Mouse (Mus musculus): ENCODE results near the gene Ccdc6. TPM values are rescaled to one million over a fixed set of nuclear protein-coding genes. Genes with fewer than 3 reads are reported as not detected.

The Ccdc6 gene
- polyA plus RNA-seq, 1 experiment from 2014 or later: 35.3 TPM

- in situ Hi-C loops (cut with MboI; ENCODE audit: low pct_unique_long_range_greater_than_20kb): no loop called here
- CTCF ChIA-PET: interaction anchor here (1.1 kb wide), 1 partner anchor 34 kb away, joined by 3 read pairs; no protein-coding TSS in a partner anchor
- H3K27me3 ChIP-seq: no peaks in the 10 kb centered on the region
- ATAC-seq (no peak), DNase-seq (ENCODE audit: low read depth, low spot score) (no peak)
- no peak for TF ChIP-seq CTCF (IDR thresholded peaks at IDR 0.05)
- POLR2A ChIA-PET: no interaction called here
These were observed 3.1 kb upstream of the Ccdc6 start for GRCm38 (mm10) chr10:70093782-70094181.

- CTCF ChIA-PET: interaction anchor here (0.9 to 2.0 kb wide), 2 partner anchors 31 to 71 kb away, joined by 4 to 5 read pairs; no protein-coding TSS in a partner anchor
- ATAC-seq: peak; percentile 49
- no peak for TF ChIP-seq CTCF (IDR thresholded peaks at IDR 0.05)
- no peaks in the 10 kb centered on the region for H3K27me3 ChIP-seq
- DNase-seq (ENCODE audit: low read depth, low spot score): no peak
- in situ Hi-C loops (cut with MboI; ENCODE audit: low pct_unique_long_range_greater_than_20kb): no loop called here
- POLR2A ChIA-PET: interaction anchor here (0.5 to 0.7 kb wide), 3 partner anchors 27 to 1037 kb away, joined by 3 read pairs; no protein-coding TSS in a partner anchor
These were observed 1.9 kb upstream of the Ccdc6 start for GRCm38 (mm10) chr10:70095031-70095470.

- POLR2A ChIA-PET: interaction anchor here (0.5 to 0.8 kb wide), 4 partner anchors 26 to 1036 kb away, joined by 3 read pairs; no protein-coding TSS in a partner anchor
- ATAC-seq: no peak
- no peak for TF ChIP-seq CTCF (IDR thresholded peaks at IDR 0.05)
- CTCF ChIA-PET: interaction anchor here (0.9 to 2.0 kb wide), 4 partner anchors 32 to 90 kb away, joined by 3 to 6 read pairs (median 4); no protein-coding TSS in a partner anchor
- no peaks in the 10 kb centered on the region for H3K27me3 ChIP-seq
- in situ Hi-C loops (cut with MboI; ENCODE audit: low pct_unique_long_range_greater_than_20kb): no loop called here
- DNase-seq (ENCODE audit: low read depth, low spot score): no peak
These were observed 1.2 kb upstream of the Ccdc6 start for GRCm38 (mm10) chr10:70095506-70096270.

GRCm38 (mm10) chr10:70097291-70097901, 475 bp downstream of the Ccdc6 start:
- CTCF ChIA-PET: interaction anchor here (1.0 to 1.7 kb wide), 2 partner anchors 59 to 67 kb away, joined by 3 to 6 read pairs; no protein-coding TSS in a partner anchor
- DNase-seq (ENCODE audit: low read depth, low spot score): no peak
- POLR2A ChIA-PET: interaction anchor here (0.7 kb wide), 1 partner anchor 568 kb away, joined by 4 read pairs; no protein-coding TSS in a partner anchor
- in situ Hi-C loops (cut with MboI; ENCODE audit: low pct_unique_long_range_greater_than_20kb): no loop called here
- no peak for TF ChIP-seq CTCF (IDR thresholded peaks at IDR 0.05)
- peak; percentile 4 for ATAC-seq
- no peaks in the 10 kb centered on the region for H3K27me3 ChIP-seq

- ChIA-PET POLR2A (no interaction called here), CTCF (interaction anchor here (1.0 kb wide), 1 partner anchor 59 kb away, joined by 3 read pairs; no protein-coding TSS in a partner anchor)
- ATAC-seq (peak; percentile 2), DNase-seq (ENCODE audit: low read depth, low spot score) (no peak)
- in situ Hi-C loops (cut with MboI; ENCODE audit: low pct_unique_long_range_greater_than_20kb): no loop called here
- no peak for TF ChIP-seq CTCF (IDR thresholded peaks at IDR 0.05)
- no peaks in the 10 kb centered on the region for H3K27me3 ChIP-seq
These were observed 1.1 kb downstream of the Ccdc6 start for GRCm38 (mm10) chr10:70097911-70098569.

GRCm38 (mm10) chr10:70098626-70099025, 1.7 kb downstream of the Ccdc6 start:
- no peak for TF ChIP-seq CTCF (IDR thresholded peaks at IDR 0.05)
- ATAC-seq: no peak
- in situ Hi-C loops (cut with MboI; ENCODE audit: low pct_unique_long_range_greater_than_20kb): no loop called here
- no peaks in the 10 kb centered on the region for H3K27me3 ChIP-seq
- CTCF ChIA-PET: interaction anchor here (1.0 kb wide), 1 partner anchor 58 kb away, joined by 3 read pairs; no protein-coding TSS in a partner anchor
- DNase-seq (ENCODE audit: low read depth, low spot score): no peak
- POLR2A ChIA-PET: no interaction called here

- CTCF ChIA-PET: no interaction called here
- DNase-seq (ENCODE audit: low read depth, low spot score) (no peak), ATAC-seq (no peak)
- no peaks in the 10 kb centered on the region for H3K27me3 ChIP-seq
- in situ Hi-C loops (cut with MboI; ENCODE audit: low pct_unique_long_range_greater_than_20kb): no loop called here
- no peak for TF ChIP-seq CTCF (IDR thresholded peaks at IDR 0.05)
- POLR2A ChIA-PET: no interaction called here
These were observed 2.1 kb downstream of the Ccdc6 start for GRCm38 (mm10) chr10:70099052-70099451.

GRCm38 (mm10) chr10:70102086-70102485, 5.2 kb downstream of the Ccdc6 start:
- no peak for TF ChIP-seq CTCF (IDR thresholded peaks at IDR 0.05)
- ChIA-PET CTCF (interaction anchor here (0.8 to 2.0 kb wide), 2 partner anchors 9 to 1292 kb away, joined by 3 to 4 read pairs; no protein-coding TSS in a partner anchor), POLR2A (no interaction called here)
- ATAC-seq (no peak), DNase-seq (ENCODE audit: low read depth, low spot score) (no peak)
- no peaks in the 10 kb centered on the region for H3K27me3 ChIP-seq
- in situ Hi-C loops (cut with MboI; ENCODE audit: low pct_unique_long_range_greater_than_20kb): no loop called here

GRCm38 (mm10) chr10:70108016-70108415, 11.1 kb downstream of the Ccdc6 start:
- no peak for ATAC-seq
- CTCF ChIA-PET: no interaction called here

GRCm38 (mm10) chr10:70109974-70110373, 13.1 kb downstream of the Ccdc6 start:
- DNase-seq (ENCODE audit: low read depth, low spot score) (no peak), ATAC-seq (no peak)
- POLR2A ChIA-PET: no interaction called here
- H3K27me3 ChIP-seq: no peaks in the 10 kb centered on the region
- CTCF ChIA-PET: no interaction called here
- in situ Hi-C loops (cut with MboI; ENCODE audit: low pct_unique_long_range_greater_than_20kb): no loop called here
- TF ChIP-seq CTCF (IDR thresholded peaks at IDR 0.05): no peak

More at GRCm38 (mm10) chr10:70108016-70108415, 11.1 kb downstream of the Ccdc6 start:
- no peak for TF ChIP-seq CTCF (IDR thresholded peaks at IDR 0.05)
- POLR2A ChIA-PET: no interaction called here
- in situ Hi-C loops (cut with MboI; ENCODE audit: low pct_unique_long_range_greater_than_20kb): no loop called here
- no peak for DNase-seq (ENCODE audit: low read depth, low spot score)
- no peaks in the 10 kb centered on the region for H3K27me3 ChIP-seq

All from Patski (cell line).